Mouse (Mus musculus): ENCODE results near the gene Strn4. TPM values are rescaled to one million over a fixed set of nuclear protein-coding genes. Genes with fewer than 3 reads are reported as not detected.

Strn4 gene
- 27.4 TPM for polyA plus RNA-seq (2014; fragmentation: Illumina TruSeq; extraction: RNeasy Lipid Tissue Mini Kit (QIAGEN cat#74804))

GRCm38 (mm10) chr7:16815351-16815941, at the start of gene Strn4:
Gene Strn4, plus strand, starts transcription at chr7:16815889.

GRCm38 (mm10) chr7:16780825-16781554, 34.7 kb upstream of the Strn4 start, which contains the start of gene Slc1a5:
Gene Slc1a5, plus strand, starts transcription at chr7:16781340.

GRCm38 (mm10) chr7:16816475-16817122, 910 bp downstream of the Strn4 start, which contains the start of gene Fkrp:
Gene Fkrp, minus strand, starts transcription at chr7:16816732.

GRCm38 (mm10) chr7:16842645-16843063, 27.0 kb downstream of the Strn4 start, which contains the start of gene Prkd2:
Gene Prkd2, plus strand, starts transcription at chr7:16842902.

GRCm38 (mm10) chr7:16875310-16875325, 59.4 kb downstream of the Strn4 start, which contains the start of gene Dact3:
Gene Dact3, plus strand, starts transcription at chr7:16875317.

Other genes with a start within 250 kb of the Strn4 start
- gene Arhgap35, start 200.9 kb upstream of the Strn4 start, polyA plus RNA-seq (2014; fragmentation: Illumina TruSeq; extraction: RNeasy Lipid Tissue Mini Kit (QIAGEN cat#74804)): 62.3 TPM
- gene Ceacam15, start 140.2 kb upstream of the Strn4 start, polyA plus RNA-seq (2014; fragmentation: Illumina TruSeq; extraction: RNeasy Lipid Tissue Mini Kit (QIAGEN cat#74804)): not detected
- not detected for gene Ceacam9, start 94.0 kb upstream of the Strn4 start, polyA plus RNA-seq (2014; fragmentation: Illumina TruSeq; extraction: RNeasy Lipid Tissue Mini Kit (QIAGEN cat#74804))
- gene Ap2s1, start 77.5 kb upstream of the Strn4 start, polyA plus RNA-seq (2014; fragmentation: Illumina TruSeq; extraction: RNeasy Lipid Tissue Mini Kit (QIAGEN cat#74804)): 64.2 TPM
- gene Slc1a5, start 34.5 kb upstream of the Strn4 start, polyA plus RNA-seq (2014; fragmentation: Illumina TruSeq; extraction: RNeasy Lipid Tissue Mini Kit (QIAGEN cat#74804)): 7.4 TPM
- gene Fkrp, start 843 bp downstream of the Strn4 start, polyA plus RNA-seq (2014; fragmentation: Illumina TruSeq; extraction: RNeasy Lipid Tissue Mini Kit (QIAGEN cat#74804)): 7.8 TPM
- gene Prkd2, start 27.0 kb downstream of the Strn4 start, polyA plus RNA-seq (2014; fragmentation: Illumina TruSeq; extraction: RNeasy Lipid Tissue Mini Kit (QIAGEN cat#74804)): 0.46 TPM
- gene Dact3, start 59.4 kb downstream of the Strn4 start, polyA plus RNA-seq (2014; fragmentation: Illumina TruSeq; extraction: RNeasy Lipid Tissue Mini Kit (QIAGEN cat#74804)): 3.2 TPM
- gene Gng8, start 75.9 kb downstream of the Strn4 start, polyA plus RNA-seq (2014; fragmentation: Illumina TruSeq; extraction: RNeasy Lipid Tissue Mini Kit (QIAGEN cat#74804)): 0.57 TPM
- gene Ptgir, start 90.6 kb downstream of the Strn4 start, polyA plus RNA-seq (2014; fragmentation: Illumina TruSeq; extraction: RNeasy Lipid Tissue Mini Kit (QIAGEN cat#74804)): 1.7 TPM
- gene Calm3, start 108.2 kb downstream of the Strn4 start, polyA plus RNA-seq (2014; fragmentation: Illumina TruSeq; extraction: RNeasy Lipid Tissue Mini Kit (QIAGEN cat#74804)): 30.5 TPM
- 4.2 TPM for gene Pnmal2, start 128.8 kb downstream of the Strn4 start, polyA plus RNA-seq (2014; fragmentation: Illumina TruSeq; extraction: RNeasy Lipid Tissue Mini Kit (QIAGEN cat#74804))
- 1.6 TPM for gene Pnmal1, start 143.8 kb downstream of the Strn4 start, polyA plus RNA-seq (2014; fragmentation: Illumina TruSeq; extraction: RNeasy Lipid Tissue Mini Kit (QIAGEN cat#74804))
- not detected for gene Gm42372, start 167.2 kb downstream of the Strn4 start, polyA plus RNA-seq (2014; fragmentation: Illumina TruSeq; extraction: RNeasy Lipid Tissue Mini Kit (QIAGEN cat#74804))
- gene Ccdc8, start 176.8 kb downstream of the Strn4 start, polyA plus RNA-seq (2014; fragmentation: Illumina TruSeq; extraction: RNeasy Lipid Tissue Mini Kit (QIAGEN cat#74804)): 8.7 TPM
- gene Ppp5c, start 212.0 kb downstream of the Strn4 start, polyA plus RNA-seq (2014; fragmentation: Illumina TruSeq; extraction: RNeasy Lipid Tissue Mini Kit (QIAGEN cat#74804)): 7.8 TPM
- gene Hif3a, start 246.5 kb downstream of the Strn4 start, polyA plus RNA-seq (2014; fragmentation: Illumina TruSeq; extraction: RNeasy Lipid Tissue Mini Kit (QIAGEN cat#74804)): 1.7 TPM

Measured in ovary, adult 10 weeks (tissue).